Mouse (Mus musculus) kidney, adult 11 months (tissue): ENCODE results near the gene Wrap73.
A peak's percentile ranks its signal among the peaks of the same experiment; 100 is the strongest.

Experiments
- DNase-seq: peaks from one replicate; pipeline ENCODE4 v3.0.0; 2022

Wrap73 gene

GRCm38 (mm10) chr4:154186002-154186537 is 43.9 kb downstream of the Wrap73 start:
- DNase-seq, result no peak

DNA sequence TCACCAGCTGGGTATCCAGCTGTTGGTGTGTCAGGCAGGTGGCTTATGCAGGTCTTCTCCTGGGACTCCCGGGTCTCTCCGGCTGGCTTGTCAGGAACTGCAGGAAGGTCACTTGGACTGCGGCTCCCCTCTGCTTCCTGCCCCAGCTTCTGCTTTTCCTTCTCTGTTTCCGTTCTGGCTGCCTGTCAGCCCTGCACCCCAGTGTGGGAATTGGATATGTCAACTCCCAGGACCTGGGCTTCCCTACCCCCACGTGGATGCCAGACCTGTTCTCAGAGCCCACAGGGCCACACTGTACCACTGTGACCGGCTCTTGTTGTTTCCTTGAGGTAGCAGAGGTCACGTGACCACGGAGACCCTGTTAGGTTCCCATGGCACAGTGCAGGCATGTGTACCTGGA is 46.8 kb downstream of the Wrap73 start:
- DNase-seq, result no peak

GRCm38 (mm10) chr4:154197961-154198360 is 55.8 kb downstream of the Wrap73 start:
- no peak for DNase-seq

- DNase-seq, result no peak
These were observed 56.3 kb downstream of the Wrap73 start for GRCm38 (mm10) chr4:154198377-154198961.

DNA sequence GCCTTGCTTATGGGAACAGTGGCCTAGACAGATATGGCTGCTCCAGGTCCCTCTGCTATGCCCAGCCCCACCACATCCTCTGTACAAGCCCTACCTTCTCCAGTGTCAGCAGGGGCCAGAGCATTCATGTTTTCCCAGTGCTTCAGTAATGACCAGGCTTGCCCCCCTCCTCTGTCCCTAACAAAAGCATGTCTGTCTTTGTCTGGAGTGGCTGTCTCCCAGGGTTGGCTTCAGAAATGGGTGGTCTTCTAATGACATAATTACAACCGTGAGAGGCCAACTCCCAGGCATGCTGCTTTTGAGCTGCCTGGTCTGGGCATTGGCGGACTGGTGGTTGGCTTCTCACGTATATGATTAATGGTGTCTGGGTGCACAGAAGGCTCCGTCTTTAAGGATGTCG is 59.3 kb downstream of the Wrap73 start:
- DNase-seq, result no peak

GRCm38 (mm10) chr4:154204532-154204931 is 62.4 kb downstream of the Wrap73 start:
- no peak for DNase-seq

DNA sequence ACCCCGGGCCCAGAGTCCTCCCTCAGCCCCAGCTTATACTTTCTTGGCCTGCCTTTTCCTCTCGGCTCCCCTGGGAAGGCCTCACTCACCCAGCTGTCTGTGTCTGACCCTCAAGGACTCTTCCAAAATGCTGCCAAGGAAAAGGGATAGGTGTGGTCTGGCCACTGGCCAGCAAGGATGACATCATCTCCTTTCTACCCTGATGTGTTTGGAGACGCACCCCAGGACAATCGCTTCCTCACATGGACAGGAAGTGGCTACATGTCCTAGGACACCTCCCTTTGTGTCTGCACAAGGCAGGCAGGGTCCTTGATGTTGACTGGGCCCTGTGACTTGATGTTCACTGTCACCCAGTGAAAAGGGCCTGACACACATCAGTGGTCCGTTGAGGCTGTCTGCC is 63.2 kb downstream of the Wrap73 start:
- peak; percentile 84 for DNase-seq

GRCm38 (mm10) chr4:154207261-154207660 is 65.1 kb downstream of the Wrap73 start:
- DNase-seq, result peak; percentile 11

DNA sequence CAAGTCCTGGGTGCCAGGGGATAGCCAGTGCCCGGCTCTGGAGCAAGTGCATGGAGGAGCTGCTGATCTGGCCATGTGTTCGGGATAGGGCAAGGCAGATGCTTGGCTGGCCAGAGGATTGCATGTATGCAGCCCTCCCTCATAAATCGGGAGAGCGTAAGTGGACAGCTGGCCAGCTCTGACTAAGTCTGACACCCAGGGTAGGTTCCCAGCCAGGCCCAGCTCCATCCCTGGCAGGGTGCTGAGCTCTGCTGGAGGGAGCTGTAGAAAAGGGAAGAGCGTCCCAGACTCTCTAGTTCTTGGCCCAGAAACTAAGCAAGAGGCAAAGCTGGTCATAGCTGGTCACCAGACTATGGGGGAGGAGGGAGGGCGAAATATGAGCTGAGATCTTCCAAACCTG is 66.9 kb downstream of the Wrap73 start:
- no peak for DNase-seq

GRCm38 (mm10) chr4:154209825-154210224 is 67.7 kb downstream of the Wrap73 start:
- no peak for DNase-seq

DNA sequence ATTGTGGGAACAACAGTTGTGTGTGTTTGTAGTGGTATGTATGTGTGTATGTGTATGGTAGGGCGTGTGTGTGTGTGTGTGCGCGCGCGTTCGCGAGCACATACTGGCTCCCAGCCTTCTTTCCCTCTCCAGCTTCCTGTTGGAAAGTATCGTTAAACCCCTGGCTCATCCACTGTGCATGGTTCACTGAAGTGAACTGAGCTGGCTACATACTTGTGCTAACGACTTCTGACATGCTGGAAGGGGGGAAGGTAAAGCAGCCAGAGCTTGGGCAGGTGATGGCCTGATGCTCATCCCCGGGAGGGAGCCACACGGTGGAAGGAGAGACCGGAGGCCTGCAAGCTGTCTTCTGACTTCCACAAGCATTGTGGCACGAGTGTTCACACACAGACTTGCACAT is 69.3 kb downstream of the Wrap73 start:
- no peak for DNase-seq

- DNase-seq, result no peak
These were observed 71.4 kb downstream of the Wrap73 start for GRCm38 (mm10) chr4:154213586-154213985.

GRCm38 (mm10) chr4:154214075-154214474 is 71.9 kb downstream of the Wrap73 start:
- no peak for DNase-seq
